Mouse (Mus musculus) liver, adult 2 months (tissue): ENCODE results near the gene Rims4.

Source experiments
- CTCF ChIP-seq: fragments of 200-500 bp; IDR thresholded peaks from 2 replicates; pipeline ENCODE4 v1.5.1; 2011; ENCODE audit warnings: low read depth, low read length, control low read depth
- POLR2A ChIP-seq: fragments of 200-500 bp; IDR thresholded peaks from 2 replicates; pipeline ENCODE4 v1.6.1; 2011; ENCODE audit warnings: low read length, control low read depth; ENCODE audit not compliant: insufficient read depth; ENCODE audit errors: extremely low read depth

DNA sequence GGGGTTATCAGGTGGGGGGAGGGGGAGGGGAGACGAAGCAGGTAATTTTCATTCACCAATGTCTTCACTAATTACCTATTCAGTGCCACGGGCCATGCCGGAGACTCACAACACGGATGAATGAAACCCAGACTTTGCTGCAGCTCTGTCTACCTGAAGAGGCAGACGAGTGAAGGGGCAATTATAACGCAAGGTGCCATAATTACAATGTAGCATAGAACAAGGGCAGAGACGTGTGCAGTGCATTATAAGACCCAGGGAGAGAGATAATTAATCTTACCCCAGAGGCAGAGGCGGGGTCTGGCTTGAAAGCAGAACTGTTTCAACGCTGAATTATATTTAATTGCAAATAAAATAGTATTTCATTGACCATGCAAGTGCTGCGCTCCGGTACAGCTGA is 27.9 kb downstream of the Rims4 start:
- TF ChIP-seq CTCF, result no peak
- no peak for TF ChIP-seq POLR2A
